Mouse (Mus musculus) intestine, embryonic 15.5 days (tissue): ENCODE results near the gene Gramd1c. TPM values are rescaled to one million over a fixed set of nuclear protein-coding genes. Genes with fewer than 3 reads are reported as not detected.

Source experiments
- ATAC-seq: fragments of 200-750 bp; cut with Nextera tagmentation; 2 replicates; pipeline ENCODE4 v1.8.0; 2017; ENCODE audit warnings: moderate TSS enrichment, moderate library complexity
- H3K27ac ChIP-seq: fragments of 300-500 bp; sonication (generic); 2 replicates; pipeline ENCODE4 v1.5.1; 2015; ENCODE audit warnings: mild to moderate bottlenecking, inconsistent platforms
- H3K27me3 ChIP-seq: fragments of 300-500 bp; sonication (generic); replicated peaks from 2 replicates; pipeline ENCODE4 v1.6.1; 2015; ENCODE audit warnings: inconsistent platforms
- H3K36me3 ChIP-seq: fragments of 300-500 bp; sonication (generic); 2 replicates; pipeline ENCODE4 v1.6.1; 2015; ENCODE audit warnings: inconsistent platforms
- H3K4me1 ChIP-seq: fragments of 300-500 bp; sonication (generic); replicated peaks from 2 replicates; pipeline ENCODE4 v1.6.1; 2015; ENCODE audit warnings: inconsistent platforms
- H3K4me2 ChIP-seq: fragments of 300-500 bp; sonication (generic); replicated peaks from 2 replicates; pipeline ENCODE4 v1.6.1; 2015; ENCODE audit warnings: mild to moderate bottlenecking, inconsistent platforms
- H3K4me3 ChIP-seq: fragments of 300-500 bp; sonication (generic); replicated peaks from 2 replicates; pipeline ENCODE4 v1.5.1; 2015; ENCODE audit warnings: inconsistent platforms
- H3K9ac ChIP-seq: fragments of 300-500 bp; sonication (generic); 2 replicates; pipeline ENCODE4 v1.6.1; 2015; ENCODE audit warnings: inconsistent platforms
- H3K9me3 ChIP-seq: fragments of 300-500 bp; sonication (generic); 2 replicates; pipeline ENCODE4 v1.6.1; 2016; ENCODE audit warnings: inconsistent platforms
- WGBS: fragments of 180-500 bp; shearing (Covaris S2); methylation state at CpG from one replicate; pipeline ENCODE4 v1.1.7; 2015; 5-methylcytosine and 5-hydroxymethylcytosine counted together
- polyA plus RNA-seq: library from polyadenylated mRNA; unstranded; fragments of >200 nt; fragmentation: Nextera tagmentation; extraction: Ambion mirVana; gene quantifications from 2 replicates; pipeline ENCODE4 v1.2.1, GENCODE M21; 2015

Gramd1c gene
- polyA plus RNA-seq, 1 experiment from 2014 or later: 8.4 TPM

GRCm38 (mm10) chr16:43940846-43941245 lies 122.3 kb downstream of the Gramd1c start:
- WGBS: 88% methylated on average over 4 of the region's 4 CpGs
- no peak for ATAC-seq

GRCm38 (mm10) chr16:43935892-43936291 lies 127.3 kb downstream of the Gramd1c start:
- Histone ChIP-seq H3K9me3 (no peaks in the 10 kb centered on the region), H3K4me3 (no peak overlapping the region), H3K27me3 (no peaks in the 10 kb centered on the region), H3K36me3 (no peaks in the 10 kb centered on the region), H3K4me2 (no peak overlapping the region), H3K9ac (no peak overlapping the region), H3K27ac (no peak overlapping the region), H3K4me1 (no peaks in the 10 kb centered on the region)
- WGBS: 55% methylated on average over 3 of the region's 3 CpGs
- ATAC-seq: no peak

More at GRCm38 (mm10) chr16:43940846-43941245, 122.3 kb downstream of the Gramd1c start:
- no peak overlapping the region for H3K4me2 ChIP-seq
- no peak overlapping the region for H3K4me3 ChIP-seq
- H3K4me1 ChIP-seq: no peaks in the 10 kb centered on the region
- H3K9me3 ChIP-seq: no peaks in the 10 kb centered on the region
- H3K27me3 ChIP-seq: no peaks in the 10 kb centered on the region
- H3K27ac ChIP-seq: no peak overlapping the region
- H3K36me3 ChIP-seq: no peaks in the 10 kb centered on the region
- H3K9ac ChIP-seq: no peak overlapping the region

GRCm38 (mm10) chr16:43935367-43935766 lies 127.8 kb downstream of the Gramd1c start:
- Histone ChIP-seq H3K4me1 (no peaks in the 10 kb centered on the region), H3K9ac (no peak overlapping the region), H3K4me2 (no peak overlapping the region), H3K27ac (no peak overlapping the region), H3K4me3 (no peak overlapping the region), H3K9me3 (no peaks in the 10 kb centered on the region), H3K36me3 (no peaks in the 10 kb centered on the region), H3K27me3 (no peaks in the 10 kb centered on the region)
- 60% methylated on average over 3 of the region's 3 CpGs for whole genome bisulfite sequencing
- no peak for ATAC-seq

- no peak for ATAC-seq
- H3K4me1 ChIP-seq: no peaks in the 10 kb centered on the region
- 90% methylated on average over 8 of the region's 8 CpGs for WGBS
Observed at GRCm38 (mm10) chr16:43934856-43935255, 128.3 kb downstream of the Gramd1c start.

GRCm38 (mm10) chr16:43933041-43933440 lies 130.1 kb downstream of the Gramd1c start:
- no peaks in the 10 kb centered on the region for H3K27me3 ChIP-seq
- no peaks in the 10 kb centered on the region for H3K9me3 ChIP-seq
- no peak overlapping the region for H3K9ac ChIP-seq
- no peak overlapping the region for H3K27ac ChIP-seq
- H3K4me1 ChIP-seq: no peaks in the 10 kb centered on the region
- no peak overlapping the region for H3K4me3 ChIP-seq
- H3K36me3 ChIP-seq: no peaks in the 10 kb centered on the region
- no peak for ATAC-seq
- H3K4me2 ChIP-seq: no peak overlapping the region
- WGBS: 92% methylated on average over 6 of the region's 6 CpGs

More at GRCm38 (mm10) chr16:43934856-43935255, 128.3 kb downstream of the Gramd1c start:
- Histone ChIP-seq H3K36me3 (no peaks in the 10 kb centered on the region), H3K27ac (no peak overlapping the region), H3K9me3 (no peaks in the 10 kb centered on the region), H3K27me3 (no peaks in the 10 kb centered on the region), H3K9ac (no peak overlapping the region), H3K4me2 (no peak overlapping the region), H3K4me3 (no peak overlapping the region)

GRCm38 (mm10) chr16:43932319-43932718 lies 130.8 kb downstream of the Gramd1c start:
- H3K9ac ChIP-seq: no peak overlapping the region
- 86% methylated on average over 7 of the region's 7 CpGs for WGBS
- H3K36me3 ChIP-seq: no peaks in the 10 kb centered on the region
- H3K9me3 ChIP-seq: no peaks in the 10 kb centered on the region
- no peak overlapping the region for H3K27ac ChIP-seq
- H3K27me3 ChIP-seq: no peaks in the 10 kb centered on the region
- ATAC-seq: no peak
- H3K4me1 ChIP-seq: no peaks in the 10 kb centered on the region
- no peak overlapping the region for H3K4me3 ChIP-seq
- H3K4me2 ChIP-seq: no peak overlapping the region

GRCm38 (mm10) chr16:43931502-43931901 lies 131.6 kb downstream of the Gramd1c start:
- ATAC-seq: no peak
- Histone ChIP-seq H3K4me2 (no peak overlapping the region), H3K27me3 (no peaks in the 10 kb centered on the region), H3K4me3 (no peak overlapping the region), H3K9ac (no peak overlapping the region), H3K9me3 (no peaks in the 10 kb centered on the region), H3K36me3 (no peaks in the 10 kb centered on the region), H3K27ac (no peak overlapping the region), H3K4me1 (no peaks in the 10 kb centered on the region)
- WGBS: 68% methylated on average over 3 of the region's 3 CpGs

GRCm38 (mm10) chr16:43930577-43930976 lies 132.6 kb downstream of the Gramd1c start:
- H3K9me3 ChIP-seq: no peaks in the 10 kb centered on the region
- no peaks in the 10 kb centered on the region for H3K27me3 ChIP-seq
- H3K9ac ChIP-seq: no peak overlapping the region
- H3K27ac ChIP-seq: no peak overlapping the region
- no peaks in the 10 kb centered on the region for H3K4me1 ChIP-seq
- H3K4me2 ChIP-seq: no peak overlapping the region
- no peaks in the 10 kb centered on the region for H3K36me3 ChIP-seq
- ATAC-seq: no peak
- no peak overlapping the region for H3K4me3 ChIP-seq

Other genes with a start within 250 kb of the Gramd1c start
- gene Ccdc191, start 173.5 kb downstream of the Gramd1c start, polyA plus RNA-seq: 11.1 and 11.5 TPM in 2 replicates
- 22.0 and 25.0 TPM in 2 replicates for gene Qtrt2, start 136.5 kb downstream of the Gramd1c start, polyA plus RNA-seq
- gene Zdhhc23, start 83.6 kb downstream of the Gramd1c start, polyA plus RNA-seq: 2.1 and 2.7 TPM in 2 replicates
- gene Atp6v1a, start 76.4 kb upstream of the Gramd1c start, polyA plus RNA-seq: 61.0 and 64.0 TPM in 2 replicates
- gene Naa50, start 76.5 kb upstream of the Gramd1c start, polyA plus RNA-seq: 94.2 and 109 TPM in 2 replicates
- gene Usf3, start 109.9 kb upstream of the Gramd1c start, polyA plus RNA-seq: 2.6 and 3.0 TPM in 2 replicates